In the genomic region with DNA sequence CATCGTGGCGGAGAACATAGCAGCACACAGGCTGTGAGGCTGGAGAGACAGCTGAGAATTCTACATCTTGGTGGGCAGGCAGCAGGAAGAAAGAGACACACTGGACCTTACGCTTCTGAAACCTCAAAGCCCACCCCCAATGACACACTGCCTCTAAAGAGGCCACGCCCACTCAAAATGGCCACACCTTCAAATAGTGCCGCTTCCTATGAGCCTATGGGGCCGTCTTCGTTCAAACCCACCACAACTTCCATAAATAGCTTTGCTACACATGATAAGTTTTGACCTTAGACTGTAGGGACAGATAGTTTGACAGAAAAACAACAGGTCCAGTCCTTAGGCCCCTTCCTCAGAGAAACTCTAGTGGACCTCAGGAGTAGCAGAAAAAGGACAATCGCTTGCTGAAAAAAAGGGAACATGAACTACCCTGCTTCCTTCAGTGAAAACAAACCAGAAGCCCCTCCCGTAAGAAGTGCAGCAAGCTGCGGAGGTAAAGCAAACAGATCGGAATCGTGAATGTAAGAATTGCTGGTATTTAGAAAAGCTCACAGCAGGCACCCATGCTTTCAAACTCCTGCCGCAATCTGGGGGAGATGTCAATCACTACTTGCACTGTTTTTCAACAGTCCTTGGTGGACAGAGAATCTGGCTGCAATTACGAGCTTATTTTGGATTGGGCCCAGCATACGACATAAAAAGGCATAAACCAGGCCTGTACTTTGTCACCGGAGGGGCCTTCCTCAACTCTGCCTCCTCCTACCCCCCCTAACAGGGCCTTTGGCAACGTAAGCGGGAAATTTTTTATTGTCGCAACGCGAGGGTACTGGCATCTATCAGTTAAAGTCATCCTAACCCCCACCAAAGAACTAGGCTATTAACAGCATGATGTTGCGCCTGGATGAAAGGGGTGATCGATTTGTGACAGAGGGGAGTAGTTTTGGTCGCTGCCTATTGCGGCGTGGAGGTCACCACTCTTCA, we compare ENCODE assay signal across 7 mouse cellular contexts. TPM values are rescaled to one million over a fixed set of nuclear protein-coding genes. Genes with fewer than 3 reads are reported as not detected.
A peak's percentile ranks its signal among the peaks of the same experiment; 100 is the strongest.
DNase-seq lines count a peak whose midpoint lies in the region; ATAC-seq and TF ChIP-seq lines count a peak whose summit lies in the region.

No protein-coding gene starts in this region.

- peak; percentile 41 for ATAC-seq in forebrain, embryonic 15.5 days (replicated peaks)
- ATAC-seq in intestine, embryonic 16.5 days, result no peak
- ATAC-seq in midbrain, embryonic 14.5 days (ENCODE audit: low FRiP score, low TSS enrichment), result no peak

- H3K27ac ChIP-seq in ES-Bruce4 (ENCODE audit: insufficient read depth, low read length), result no peak overlapping the region
- peak overlapping the region; percentile 92 for H3K27ac ChIP-seq in forebrain, embryonic 15.5 days (replicated peaks)
- H3K27ac ChIP-seq in intestine, embryonic 16.5 days (ENCODE audit: low read length), result peak overlapping the region; percentile 96
- H3K27ac ChIP-seq in midbrain, embryonic 14.5 days (replicated peaks; ENCODE audit: low read depth, low read length), result peak overlapping the region; percentile 37; the same call in 1 of the 2 replicates

- H3K9me3 ChIP-seq in ES-Bruce4 (replicated peaks; ENCODE audit: control insufficient read depth, insufficient read depth, low read length, poor library complexity, severe bottlenecking), result 0 out of 2 replicates have a peak, but pooled peaks cover 2% of the 10 kb centered on the region
- H3K9me3 ChIP-seq in forebrain, embryonic 15.5 days, result no peaks in the 10 kb centered on the region
- H3K9me3 ChIP-seq in intestine, embryonic 16.5 days (ENCODE audit: control insufficient read depth, low read length), result no peaks in the 10 kb centered on the region
- no peaks in the 10 kb centered on the region for H3K9me3 ChIP-seq in midbrain, embryonic 14.5 days (ENCODE audit: control insufficient read depth, low read length)

- peaks cover 4% of the 10 kb centered on the region; the same call in 1 of the 2 replicates for H3K36me3 ChIP-seq in ES-Bruce4 (ENCODE audit: control insufficient read depth, insufficient read depth, low read length, poor library complexity, severe bottlenecking)
- H3K36me3 ChIP-seq in forebrain, embryonic 15.5 days, result no peaks in the 10 kb centered on the region
- no peaks in the 10 kb centered on the region for H3K36me3 ChIP-seq in intestine, embryonic 16.5 days (ENCODE audit: control insufficient read depth, insufficient read depth, low read length)
- H3K36me3 ChIP-seq in midbrain, embryonic 14.5 days (ENCODE audit: control insufficient read depth, insufficient read depth, low read length), result no peaks in the 10 kb centered on the region

- WGBS in forebrain, embryonic 15.5 days, result 14% methylated on average over 26 of the region's 26 CpGs
- WGBS in intestine, embryonic 16.5 days, result 19% methylated on average over 26 of the region's 26 CpGs
- WGBS in midbrain, embryonic 14.5 days, result 17% methylated on average over 26 of the region's 26 CpGs

- peak overlapping the region; percentile 89 for H3K4me2 ChIP-seq in forebrain, embryonic 15.5 days (replicated peaks)
- H3K4me2 ChIP-seq in intestine, embryonic 16.5 days (ENCODE audit: low read depth, low read length), result peak overlapping the region; percentile 77
- H3K4me2 ChIP-seq in midbrain, embryonic 14.5 days (ENCODE audit: low read length), result peak overlapping the region; percentile 97

- 0 out of 2 replicates have a peak overlapping the region, but pooled peaks have one; percentile 12 for H3K4me3 ChIP-seq in ES-Bruce4 (ENCODE audit: low read depth, low read length)
- H3K4me3 ChIP-seq in forebrain, embryonic 15.5 days, result peak overlapping the region; percentile 83
- H3K4me3 ChIP-seq in intestine, embryonic 16.5 days (ENCODE audit: low read length), result peak overlapping the region; percentile 66
- peak overlapping the region; percentile 69 for H3K4me3 ChIP-seq in midbrain, embryonic 14.5 days (replicated peaks; ENCODE audit: low read depth, low read length)

- no peaks in the 10 kb centered on the region for H3K27me3 ChIP-seq in ES-Bruce4 (ENCODE audit: control insufficient read depth, insufficient read depth, low read length, poor library complexity, severe bottlenecking)
- H3K27me3 ChIP-seq in forebrain, embryonic 15.5 days, result no peaks in the 10 kb centered on the region
- H3K27me3 ChIP-seq in intestine, embryonic 16.5 days (replicated peaks; ENCODE audit: control insufficient read depth, insufficient read depth, low read length), result no peaks in the 10 kb centered on the region
- H3K27me3 ChIP-seq in midbrain, embryonic 14.5 days (ENCODE audit: control insufficient read depth, insufficient read depth, low read length), result no peaks in the 10 kb centered on the region

- peak; percentile 26 for DNase-seq in Muller cell, postnatal 12 days (ENCODE audit: inconsistent ontology term)
- peak; percentile 54 for DNase-seq in midbrain, embryonic 14.5 days
- DNase-seq in layer of hippocampus, adult 9-11 months, result no peak
- DNase-seq in right cerebral cortex, adult 18-20 months, result no peak

- TF ChIP-seq EP300 in ES-Bruce4 (IDR thresholded peaks at IDR 0.05; ENCODE audit: insufficient read depth, low read depth, low read length), result no peak

- no peak for TF ChIP-seq CTCF in ES-Bruce4 (IDR thresholded peaks at IDR 0.05; ENCODE audit: low read depth, low read length)

- H3K4me1 ChIP-seq in ES-Bruce4 (ENCODE audit: control insufficient read depth, insufficient read depth, low read length), result peaks cover 6% of the 10 kb centered on the region
- peaks cover 32% of the 10 kb centered on the region for H3K4me1 ChIP-seq in forebrain, embryonic 15.5 days
- H3K4me1 ChIP-seq in intestine, embryonic 16.5 days (ENCODE audit: control insufficient read depth, insufficient read depth, low read length), result peaks cover 23% of the 10 kb centered on the region
- H3K4me1 ChIP-seq in midbrain, embryonic 14.5 days (ENCODE audit: control insufficient read depth, insufficient read depth, low read length), result peaks cover 16% of the 10 kb centered on the region

- H3K9ac ChIP-seq in ES-Bruce4 (ENCODE audit: low read depth, poor library complexity, severe bottlenecking), result peak overlapping the region; percentile 78
- peak overlapping the region; percentile 88; the same call in 1 of the 2 replicates for H3K9ac ChIP-seq in forebrain, embryonic 15.5 days (replicated peaks)
- H3K9ac ChIP-seq in intestine, embryonic 16.5 days (ENCODE audit: low read depth, low read length), result peak overlapping the region; percentile 89
- peak overlapping the region; percentile 77 for H3K9ac ChIP-seq in midbrain, embryonic 14.5 days (replicated peaks; ENCODE audit: low read length)

- no peak for TF ChIP-seq POLR2A in ES-Bruce4 (IDR thresholded peaks at IDR 0.05; ENCODE audit: insufficient read depth, low read length)

RNA-seq across cellular contexts. Expression of a gene that starts 0.9 kb away (rescaled TPM):
- polyA plus RNA-seq in ES-Bruce4 (2011; ENCODE audit: insufficient read depth, insufficient read length, low read depth, missing spikeins), result 221 and 242 TPM in 2 replicates
- polyA plus RNA-seq in forebrain, embryonic 15.5 days (2015; fragmentation: Nextera tagmentation; extraction: Ambion mirVana), result 195 and 203 TPM in 2 replicates
- polyA plus RNA-seq in intestine, embryonic 16.5 days (2015; fragmentation: Nextera tagmentation; extraction: Ambion mirVana), result 236 and 254 TPM in 2 replicates
- polyA plus RNA-seq in midbrain, embryonic 14.5 days (2014; fragmentation: Nextera tagmentation; extraction: Ambion mirVana), result 88.3 and 92.4 TPM in 2 replicates

Comparison
In these comparisons a context has a peak if more than half of its experiments do, and no peak if none do; other contexts are left out.
1. H3K4me3 ChIP-seq: peak in every context shown above with its lines; median percentile 83 in forebrain, embryonic 15.5 days; 69 in midbrain, embryonic 14.5 days; 66 in intestine, embryonic 16.5 days; 12 in ES-Bruce4.
2. DNase-seq: peak in Muller cell, postnatal 12 days (single experiment) and midbrain, embryonic 14.5 days (single experiment); none in layer of hippocampus, adult 9-11 months (single experiment) and right cerebral cortex, adult 18-20 months (single experiment).
3. Peak in every context shown above with its lines, with median percentiles within 50 percentile points of each other: H3K9ac ChIP-seq and H3K4me2 ChIP-seq.